Mouse (Mus musculus): Measurements from ENCODE around the gene Svs2. TPM values are rescaled to one million over a fixed set of nuclear protein-coding genes. Genes with fewer than 3 reads are reported as not detected.
"Not testable (repeated sequence)": the region's sequence is repeated elsewhere in the genome, so short reads cannot be mapped to it uniquely, and the experiment has no call there.

Svs2 gene
- not detected for total RNA-seq (2022)

GRCm38 (mm10) chr2:164238366-164238765 is at the start of gene Svs2:
Gene Svs2, minus strand, starts transcription at chr2:164238466.
- DNase-seq (ENCODE audit: low spot score in 2 of 2) = no peak

DNA sequence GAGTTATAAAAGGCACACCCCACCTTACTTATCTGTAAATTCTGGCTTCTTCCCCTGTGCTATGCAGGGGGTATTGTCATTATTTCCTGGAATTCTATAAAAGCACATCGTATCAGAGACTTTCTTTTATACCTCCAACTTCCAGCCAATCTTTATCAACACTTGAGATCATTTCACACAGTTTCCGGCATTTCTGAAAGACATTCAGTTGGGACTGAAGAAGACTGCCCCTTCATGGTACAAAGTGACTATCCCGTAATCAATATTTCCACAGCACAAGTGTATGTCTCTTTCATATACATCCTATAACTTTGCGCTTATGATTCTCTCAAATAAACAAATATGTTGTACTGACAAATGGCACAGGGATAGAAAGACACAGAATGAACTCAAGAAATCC is 40.1 kb upstream of the Svs2 start, which contains the start of gene Svs4:
TSS of gene Svs4 (minus strand) at position 101 of the 400 bp plus-strand sequence.
- no peak for DNase-seq (ENCODE audit: low spot score in 2 of 2)

- not testable (repeated sequence) for DNase-seq (ENCODE audit: low spot score in 2 of 2)
Measured at GRCm38 (mm10) chr2:164256540-164256939, 18.3 kb upstream of the Svs2 start, which contains the start of gene Svs3b. Gene Svs3b, minus strand, starts transcription at chr2:164256640.

DNA sequence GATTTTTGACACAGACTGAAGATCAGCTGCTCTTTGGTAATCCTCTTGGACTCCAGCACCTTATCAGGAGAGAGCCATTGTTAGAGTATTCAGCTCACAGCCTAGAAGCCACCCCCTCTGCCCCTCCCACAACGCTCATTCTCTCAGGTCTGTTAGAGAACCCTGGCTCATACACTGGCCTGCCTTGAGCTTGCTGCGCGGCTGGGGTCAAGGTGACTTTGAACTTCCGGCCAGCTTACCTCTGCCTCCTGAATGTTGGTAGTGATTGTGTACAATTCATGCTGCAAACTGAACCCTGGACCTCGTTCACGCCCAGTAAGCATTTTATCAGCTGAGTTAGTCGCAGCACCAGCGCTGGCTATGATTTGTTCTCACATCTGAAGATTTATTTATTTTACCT is 5.6 kb downstream of the Svs2 start:
- no peak for DNase-seq (ENCODE audit: low spot score in 2 of 2)

GRCm38 (mm10) chr2:164228361-164229070 is 9.8 kb downstream of the Svs2 start:
- no peak for DNase-seq (ENCODE audit: low spot score in 2 of 2)

DNA sequence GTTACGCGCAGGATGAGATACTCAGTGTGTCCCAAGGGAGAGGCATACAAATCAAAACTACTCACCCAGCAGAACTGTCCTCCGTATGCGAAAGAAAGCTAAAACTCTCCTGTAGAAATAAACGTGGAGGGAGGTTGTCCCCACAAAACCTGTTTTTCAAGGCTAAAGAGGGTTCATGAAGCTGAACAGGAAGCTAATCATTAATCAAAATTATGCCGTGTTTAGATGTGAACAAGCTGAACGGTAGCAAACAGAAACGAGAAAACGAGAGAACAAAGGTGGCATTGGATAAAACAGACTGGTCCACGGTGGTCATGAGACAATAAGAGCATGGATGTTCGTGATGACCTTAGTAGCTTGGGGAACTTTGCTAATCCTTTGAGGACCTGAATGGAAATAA is 16.7 kb downstream of the Svs2 start, which contains the start of gene Wfdc15b:
TSS of gene Wfdc15b (minus strand) at position 139 of the 400 bp plus-strand sequence.
- no peak for DNase-seq (ENCODE audit: low spot score in 2 of 2)

GRCm38 (mm10) chr2:164219295-164219694 is 19.0 kb downstream of the Svs2 start:
- no peak for DNase-seq (ENCODE audit: low spot score in 2 of 2)

- no peak for DNase-seq (ENCODE audit: low spot score in 2 of 2)
Measured at GRCm38 (mm10) chr2:164212711-164213110, 25.6 kb downstream of the Svs2 start.

GRCm38 (mm10) chr2:164210892-164211291 is 27.4 kb downstream of the Svs2 start:
- DNase-seq (ENCODE audit: low spot score in 2 of 2) = no peak

GRCm38 (mm10) chr2:164206676-164207075 is 31.6 kb downstream of the Svs2 start:
- no peak for DNase-seq (ENCODE audit: low spot score in 2 of 2)

DNA sequence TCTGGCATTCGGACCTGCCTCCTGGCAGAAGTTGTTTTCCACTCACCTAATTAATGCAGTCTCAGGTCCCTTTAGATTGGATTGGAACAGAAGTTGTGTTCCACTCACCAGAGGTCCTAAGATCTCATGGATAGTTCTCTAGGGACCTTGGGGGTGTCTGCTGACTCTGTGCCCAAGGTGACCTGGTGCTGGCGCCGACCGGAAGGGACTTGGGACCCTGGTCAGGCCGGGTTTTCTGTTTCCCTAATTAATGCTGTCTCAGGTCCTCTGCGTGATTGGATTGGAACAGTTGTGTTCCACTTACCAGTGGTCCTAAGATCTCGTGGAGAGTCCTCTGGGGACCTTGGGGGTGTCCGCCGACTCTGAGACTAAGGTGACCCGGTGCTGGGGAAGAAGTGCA is 32.3 kb downstream of the Svs2 start:
- DNase-seq (ENCODE audit: low spot score in 2 of 2) = not testable (repeated sequence)

GRCm38 (mm10) chr2:164199626-164200327 is 38.5 kb downstream of the Svs2 start, which contains the start of gene Wfdc15a:
Gene Wfdc15a, minus strand, starts transcription at chr2:164200130.
- no peak for DNase-seq (ENCODE audit: low spot score in 2 of 2)

DNA sequence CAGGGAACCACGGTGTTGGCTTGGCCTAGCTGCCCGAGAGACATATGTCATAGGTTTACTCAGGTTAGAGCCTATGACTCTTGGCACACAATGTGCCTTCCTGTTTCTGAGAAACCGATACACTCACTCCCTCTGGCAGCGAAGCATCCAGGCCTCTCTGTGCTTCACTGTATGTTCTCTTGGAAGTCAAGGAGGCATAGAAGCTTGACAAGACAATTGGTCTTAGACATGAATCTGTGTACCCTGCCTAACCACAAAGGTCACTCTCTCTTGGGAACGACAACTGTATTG is 41.6 kb downstream of the Svs2 start:
- no peak for DNase-seq (ENCODE audit: low spot score in 2 of 2)

DNA sequence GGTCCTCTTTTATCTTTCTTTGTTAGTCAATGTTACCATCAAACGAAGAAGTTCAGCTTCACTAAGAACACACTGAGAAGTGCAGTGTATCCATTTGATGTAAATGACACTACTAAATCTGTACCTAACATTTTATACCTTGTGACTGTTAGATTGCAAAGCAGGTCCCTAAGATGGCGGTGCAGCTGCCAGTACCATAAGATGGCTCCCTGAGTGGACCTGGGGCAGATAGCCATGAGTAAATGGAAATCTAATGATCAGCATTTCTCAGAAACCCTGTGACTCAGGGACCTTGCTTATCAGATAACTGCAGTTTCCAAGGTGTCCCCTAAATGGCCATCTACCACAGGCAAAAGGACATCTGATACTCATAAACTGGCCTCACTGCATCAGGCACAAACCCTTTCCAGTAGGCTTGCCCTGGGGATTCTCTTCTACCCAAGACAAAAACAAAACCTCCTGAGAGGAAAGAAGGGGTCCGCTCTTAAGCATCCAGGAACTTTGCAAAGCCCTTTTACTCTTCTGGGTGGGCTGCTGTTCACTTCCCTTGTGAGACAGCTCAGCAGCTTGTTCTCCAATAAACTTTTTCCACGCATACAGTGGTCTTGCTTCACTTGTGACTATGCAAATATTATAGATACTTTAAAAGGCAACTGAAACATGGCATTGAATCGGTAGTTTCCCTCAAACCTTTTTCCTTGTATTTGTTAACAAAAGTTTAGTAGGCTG is 42.1 kb downstream of the Svs2 start:
- no peak for DNase-seq (ENCODE audit: low spot score in 2 of 2)

DNA sequence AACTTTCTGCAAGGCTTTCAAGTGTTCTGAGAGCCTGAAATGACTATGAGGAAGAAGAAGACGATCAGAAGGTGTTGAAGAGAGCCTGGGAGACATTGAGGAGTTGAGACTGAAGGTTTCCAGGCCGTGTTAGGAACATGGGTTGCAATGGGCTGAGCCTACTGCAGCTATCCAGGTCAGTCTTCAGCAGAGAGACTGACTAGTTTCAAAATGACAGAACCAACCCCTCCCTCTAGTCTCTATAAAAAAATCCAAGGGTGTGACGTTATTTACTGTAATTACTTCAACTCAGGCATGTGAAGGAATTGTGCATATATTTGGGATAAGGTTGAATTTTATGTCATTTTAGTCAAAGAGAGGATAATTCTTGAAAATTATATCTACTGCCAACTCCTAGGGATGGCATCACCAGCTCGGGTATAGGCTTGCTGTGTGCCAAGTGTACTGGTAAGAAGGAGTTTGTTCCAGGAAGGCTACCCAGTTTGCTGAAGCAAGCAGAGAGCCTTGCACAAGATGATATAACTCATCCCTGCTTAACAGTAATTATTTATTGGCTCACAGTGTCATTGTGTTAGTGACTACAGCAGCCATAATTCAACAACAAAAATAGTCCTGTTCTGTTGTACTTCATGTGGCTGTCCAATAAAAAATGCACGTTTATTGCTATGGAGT is 43.2 kb downstream of the Svs2 start:
- no peak for DNase-seq (ENCODE audit: low spot score in 2 of 2)

- no peak for DNase-seq (ENCODE audit: low spot score in 2 of 2)
Measured at GRCm38 (mm10) chr2:164192279-164192678, 46.0 kb downstream of the Svs2 start.

- DNase-seq (ENCODE audit: low spot score in 2 of 2) = no peak
Measured at GRCm38 (mm10) chr2:164190576-164190975, 47.7 kb downstream of the Svs2 start, which contains the start of gene Wfdc12. Gene Wfdc12, minus strand, starts transcription at chr2:164190608.

DNA sequence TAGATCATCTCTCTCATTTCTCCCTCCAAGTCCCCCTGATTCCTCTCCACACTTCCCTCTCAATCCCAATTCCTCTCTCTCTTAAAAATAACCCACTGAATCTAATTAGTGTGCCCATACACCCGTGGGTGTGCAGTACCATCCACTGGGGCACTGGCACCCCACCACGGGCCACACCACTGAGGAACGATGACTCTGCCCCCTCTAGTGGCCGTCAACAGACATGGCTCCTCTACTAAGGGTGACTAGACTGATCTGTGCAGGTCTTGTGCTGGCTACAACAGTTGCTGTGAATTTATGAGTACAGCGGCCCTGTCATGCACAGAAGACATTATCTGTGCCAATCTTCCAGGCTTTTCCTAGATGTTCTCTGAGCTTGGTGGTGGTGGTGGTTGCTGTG is 49.5 kb downstream of the Svs2 start:
- no peak for DNase-seq (ENCODE audit: low spot score in 2 of 2)
